Mouse (Mus musculus) heart, embryonic 11.5 days (tissue): ENCODE data around the gene Gpatch8. TPM values are rescaled to one million over a fixed set of nuclear protein-coding genes. Genes with fewer than 3 reads are reported as not detected.
"Not testable (repeated sequence)": the region's sequence is repeated elsewhere in the genome, so short reads cannot be mapped to it uniquely, and the experiment has no call there.

Source experiments
- ATAC-seq: fragments of 200-750 bp; cut with Nextera tagmentation; replicated peaks from 2 replicates; pipeline ENCODE4 v1.8.0; 2017; ENCODE audit warnings: moderate library complexity; ENCODE audit not compliant: insufficient number of reproducible peaks, low FRiP score, low TSS enrichment
- H3K27ac ChIP-seq: fragments of 300-500 bp; sonication (generic); 2 replicates; pipeline ENCODE4 v1.5.1; 2014; ENCODE audit warnings: mild to moderate bottlenecking, low read depth, low read length
- H3K27me3 ChIP-seq: fragments of 300-500 bp; sonication (generic); 2 replicates; pipeline ENCODE4 v1.6.1; 2014; ENCODE audit warnings: mild to moderate bottlenecking, low read length, mixed read lengths; ENCODE audit not compliant: control insufficient read depth, insufficient read depth
- H3K36me3 ChIP-seq: fragments of 300-500 bp; sonication (generic); 2 replicates; pipeline ENCODE4 v1.6.1; 2014; ENCODE audit warnings: mild to moderate bottlenecking, low read length, moderate library complexity, mixed read lengths; ENCODE audit not compliant: control insufficient read depth, insufficient read depth
- H3K4me1 ChIP-seq: fragments of 300-500 bp; sonication (generic); 2 replicates; pipeline ENCODE4 v1.6.1; 2014; ENCODE audit warnings: low read length; ENCODE audit not compliant: control insufficient read depth, insufficient read depth
- H3K4me2 ChIP-seq: fragments of 300-500 bp; sonication (generic); 2 replicates; pipeline ENCODE4 v1.6.1; 2014; ENCODE audit warnings: mild to moderate bottlenecking, moderate library complexity
- H3K4me3 ChIP-seq: fragments of 300-500 bp; sonication (generic); 2 replicates; pipeline ENCODE4 v1.5.1; 2014; ENCODE audit warnings: low read depth, low read length
- H3K9ac ChIP-seq: fragments of 300-500 bp; sonication (generic); 2 replicates; pipeline ENCODE4 v1.6.1; 2014; ENCODE audit warnings: mild to moderate bottlenecking, low read depth, low read length, moderate library complexity
- H3K9me3 ChIP-seq: fragments of 300-500 bp; sonication (generic); replicated peaks from 2 replicates; pipeline ENCODE4 v1.6.1; 2016; ENCODE audit warnings: low read length; ENCODE audit not compliant: control insufficient read depth
- WGBS: fragments of 180-500 bp; shearing (Covaris S2); extraction: QIAGEN DNeasy Blood & Tissue Kit; methylation state at CpG from one replicate; pipeline ENCODE4 v1.1.7; 2014; ENCODE audit not compliant: insufficient replicate concordance; 5-methylcytosine and 5-hydroxymethylcytosine counted together
- polyA plus RNA-seq: library from polyadenylated mRNA; unstranded; fragments of >200 nt; fragmentation: Nextera tagmentation; extraction: Ambion mirVana; gene quantifications from 2 replicates; pipeline ENCODE4 v1.2.1, GENCODE M21; 2014

Gene Gpatch8
- polyA plus RNA-seq, 1 experiment from 2014 or later, result 36.5 TPM

GRCm38 (mm10) chr11:102541471-102541870 is 14.7 kb downstream of the Gpatch8 start:
- H3K27ac ChIP-seq, result no peak overlapping the region
- no peaks in the 10 kb centered on the region for H3K27me3 ChIP-seq
- no peaks in the 10 kb centered on the region for H3K9me3 ChIP-seq
- no peak overlapping the region for H3K4me3 ChIP-seq
- no peak overlapping the region for H3K9ac ChIP-seq
- no peak for ATAC-seq
- H3K36me3 ChIP-seq, result no peaks in the 10 kb centered on the region
- 89% methylated on average over 5 of the region's 5 CpGs for WGBS
- peaks cover 10% of the 10 kb centered on the region; the same call in 1 of the 2 replicates for H3K4me1 ChIP-seq
- no peak overlapping the region for H3K4me2 ChIP-seq

- H3K27me3 ChIP-seq, H3K27ac ChIP-seq, H3K4me2 ChIP-seq, H3K9ac ChIP-seq, H3K36me3 ChIP-seq, H3K4me3 ChIP-seq, ATAC-seq, H3K9me3 ChIP-seq: not testable (repeated sequence)
- H3K4me1 ChIP-seq, result peaks cover 10% of the 10 kb centered on the region; the same call in 1 of the 2 replicates
These were observed 15.9 kb downstream of the Gpatch8 start for GRCm38 (mm10) chr11:102540286-102540685.

- Histone ChIP-seq H3K9ac (no peak overlapping the region), H3K4me1 (peaks cover 10% of the 10 kb centered on the region; the same call in 1 of the 2 replicates), H3K36me3 (no peaks in the 10 kb centered on the region), H3K27ac (no peak overlapping the region), H3K9me3 (no peaks in the 10 kb centered on the region), H3K4me2 (no peak overlapping the region), H3K4me3 (no peak overlapping the region), H3K27me3 (no peaks in the 10 kb centered on the region)
- WGBS, result 92% methylated on average over 1 of the region's 1 CpGs
- ATAC-seq, result no peak
These were observed 16.5 kb downstream of the Gpatch8 start for GRCm38 (mm10) chr11:102539690-102540089.

GRCm38 (mm10) chr11:102536210-102536609 is 20.0 kb downstream of the Gpatch8 start:
- peaks cover 12% of the 10 kb centered on the region; the same call in 1 of the 2 replicates for H3K4me1 ChIP-seq
- WGBS, result 67% methylated on average over 3 of the region's 3 CpGs
- ATAC-seq, result no peak
- H3K9me3 ChIP-seq, result no peaks in the 10 kb centered on the region
- H3K27me3 ChIP-seq, result no peaks in the 10 kb centered on the region
- H3K4me2 ChIP-seq, result no peak overlapping the region
- H3K9ac ChIP-seq, result no peak overlapping the region
- H3K4me3 ChIP-seq, result no peak overlapping the region
- no peak overlapping the region for H3K27ac ChIP-seq
- no peaks in the 10 kb centered on the region for H3K36me3 ChIP-seq

GRCm38 (mm10) chr11:102534078-102534477 is 22.1 kb downstream of the Gpatch8 start:
- no peak for ATAC-seq
- no peak overlapping the region for H3K27ac ChIP-seq
- WGBS, result 89% methylated on average over 2 of the region's 2 CpGs
- H3K9me3 ChIP-seq, result no peaks in the 10 kb centered on the region
- peaks cover 10% of the 10 kb centered on the region; the same call in 1 of the 2 replicates for H3K4me1 ChIP-seq
- H3K4me2 ChIP-seq, result no peak overlapping the region
- no peak overlapping the region for H3K9ac ChIP-seq
- no peak overlapping the region for H3K4me3 ChIP-seq
- H3K27me3 ChIP-seq, result no peaks in the 10 kb centered on the region
- no peaks in the 10 kb centered on the region for H3K36me3 ChIP-seq

GRCm38 (mm10) chr11:102531425-102531824 is 24.8 kb downstream of the Gpatch8 start:
- H3K36me3 ChIP-seq, result no peaks in the 10 kb centered on the region
- 38% methylated on average over 5 of the region's 5 CpGs for WGBS
- H3K9ac ChIP-seq, result no peak overlapping the region
- no peak for ATAC-seq
- H3K27me3 ChIP-seq, result no peaks in the 10 kb centered on the region
- no peak overlapping the region for H3K4me2 ChIP-seq
- no peaks in the 10 kb centered on the region for H3K9me3 ChIP-seq
- H3K27ac ChIP-seq, result 0 out of 2 replicates have a peak overlapping the region, but pooled peaks have one; percentile 46
- H3K4me1 ChIP-seq, result peaks cover 5% of the 10 kb centered on the region; the same call in 1 of the 2 replicates
- no peak overlapping the region for H3K4me3 ChIP-seq

GRCm38 (mm10) chr11:102514793-102515424 is 41.3 kb downstream of the Gpatch8 start:
- Histone ChIP-seq H3K9ac (no peak overlapping the region), H3K4me3 (no peak overlapping the region), H3K9me3 (no peaks in the 10 kb centered on the region), H3K36me3 (peaks cover 8% of the 10 kb centered on the region), H3K27me3 (no peaks in the 10 kb centered on the region), H3K27ac (no peak overlapping the region), H3K4me1 (peaks cover 4% of the 10 kb centered on the region; the same call in 1 of the 2 replicates), H3K4me2 (no peak overlapping the region)
- 91% methylated on average over 1 of the region's 1 CpGs for WGBS
- no peak for ATAC-seq

GRCm38 (mm10) chr11:102510226-102510625 is 46.0 kb downstream of the Gpatch8 start:
- Histone ChIP-seq H3K27ac (no peak overlapping the region), H3K9ac (no peak overlapping the region), H3K9me3 (no peaks in the 10 kb centered on the region), H3K4me1 (peaks cover 4% of the 10 kb centered on the region; the same call in 1 of the 2 replicates), H3K27me3 (no peaks in the 10 kb centered on the region), H3K4me2 (no peak overlapping the region), H3K36me3 (peaks cover under 1% of the 10 kb centered on the region), H3K4me3 (no peak overlapping the region)
- ATAC-seq, result no peak
- WGBS, result 72% methylated on average over 6 of the region's 6 CpGs

GRCm38 (mm10) chr11:102496732-102497131 is 59.5 kb downstream of the Gpatch8 start:
- no peak for ATAC-seq
- Histone ChIP-seq H3K4me1 (0 out of 2 replicates have a peak, but pooled peaks cover 4% of the 10 kb centered on the region), H3K36me3 (peaks cover 6% of the 10 kb centered on the region; the same call in 1 of the 2 replicates), H3K4me3 (no peak overlapping the region), H3K27me3 (no peaks in the 10 kb centered on the region), H3K9me3 (no peaks in the 10 kb centered on the region), H3K4me2 (no peak overlapping the region), H3K27ac (no peak overlapping the region), H3K9ac (no peak overlapping the region)
- 58% methylated on average over 2 of the region's 2 CpGs for WGBS
